Mouse (Mus musculus) olfactory bulb, adult 2 months (tissue): ENCODE results near the gene Sgk1.

Experiments used
- CTCF ChIP-seq: fragments of 200-500 bp; IDR thresholded peaks from 2 replicates; pipeline ENCODE4 v1.5.1; 2012; ENCODE audit warnings: low read depth, mild to moderate bottlenecking, low read length, moderate library complexity; ENCODE audit not compliant: insufficient read depth
- POLR2A ChIP-seq: fragments of 200-500 bp; IDR thresholded peaks from 2 replicates; pipeline ENCODE4 v1.6.1; 2012; ENCODE audit warnings: mild to moderate bottlenecking, low read depth, low read length, moderate library complexity; ENCODE audit not compliant: insufficient read depth

DNA sequence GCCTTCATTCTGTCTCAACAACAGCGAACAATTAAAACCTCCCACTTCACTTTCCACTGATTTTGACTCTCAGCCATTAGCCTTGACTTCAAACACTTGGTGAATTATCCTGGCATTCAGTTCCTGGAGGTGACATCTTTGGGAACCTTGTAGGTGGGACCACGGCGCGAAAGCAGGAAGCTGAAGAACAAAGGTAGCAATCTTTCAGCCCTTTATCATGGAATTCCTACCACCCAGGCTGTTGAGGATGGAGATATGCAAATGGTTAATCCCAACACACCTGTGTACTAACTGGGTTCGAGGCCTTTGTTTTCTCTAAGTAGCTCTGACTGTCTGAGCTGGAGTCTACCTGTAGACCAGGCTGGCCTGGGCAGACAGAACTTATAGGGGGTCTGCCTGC, 106.5 kb downstream of the Sgk1 start:
- TF ChIP-seq POLR2A (no peak), CTCF (no peak)
